Mouse (Mus musculus) intestine, postnatal 0 days (tissue): Measurements from ENCODE around the gene Ikzf5. TPM values are rescaled to one million over a fixed set of nuclear protein-coding genes. Genes with fewer than 3 reads are reported as not detected.
"Not testable (repeated sequence)": the region's sequence is repeated elsewhere in the genome, so short reads cannot be mapped to it uniquely, and the experiment has no call there.

Source experiments
- ATAC-seq: fragments of 200-750 bp; cut with Nextera tagmentation; 2 replicates; pipeline ENCODE4 v1.8.0; 2017; ENCODE audit warnings: mild to moderate bottlenecking, moderate TSS enrichment, moderate library complexity
- H3K27ac ChIP-seq: fragments of 300-500 bp; sonication (generic); 2 replicates; pipeline ENCODE4 v1.5.1; 2014; ENCODE audit warnings: mild to moderate bottlenecking, low read depth, low read length, moderate library complexity
- H3K27me3 ChIP-seq: fragments of 300-500 bp; sonication (generic); replicated peaks from 2 replicates; pipeline ENCODE4 v1.6.1; 2014; ENCODE audit warnings: low read length, mixed read lengths; ENCODE audit not compliant: control insufficient read depth, insufficient read depth
- H3K36me3 ChIP-seq: fragments of 300-500 bp; sonication (generic); 2 replicates; pipeline ENCODE4 v1.6.1; 2014; ENCODE audit warnings: mild to moderate bottlenecking, moderate library complexity; ENCODE audit not compliant: control insufficient read depth, insufficient read depth
- H3K4me1 ChIP-seq: fragments of 300-500 bp; sonication (generic); replicated peaks from 2 replicates; pipeline ENCODE4 v1.6.1; 2014; ENCODE audit warnings: antibody characterized with exemption, low read length, mixed read lengths; ENCODE audit not compliant: control insufficient read depth, insufficient read depth
- H3K4me2 ChIP-seq: fragments of 300-500 bp; sonication (generic); replicated peaks from 2 replicates; pipeline ENCODE4 v1.6.1; 2014; ENCODE audit warnings: low read depth, mild to moderate bottlenecking, moderate library complexity
- H3K4me3 ChIP-seq: fragments of 300-500 bp; sonication (generic); 2 replicates; pipeline ENCODE4 v1.5.1; 2014; ENCODE audit warnings: low read depth, low read length
- H3K9ac ChIP-seq: fragments of 300-500 bp; sonication (generic); 2 replicates; pipeline ENCODE4 v1.6.1; 2014; ENCODE audit warnings: mild to moderate bottlenecking, low read depth, low read length
- H3K9me3 ChIP-seq: fragments of 300-500 bp; sonication (generic); 2 replicates; pipeline ENCODE4 v1.6.1; 2016; ENCODE audit warnings: mixed run types; ENCODE audit not compliant: control insufficient read depth
- CTCF ChIP-seq: sonication (generic); IDR thresholded peaks from 2 replicates; pipeline ENCODE4 v1.5.1; 2016; ENCODE audit warnings: low read depth, mild to moderate bottlenecking, control low read depth, antibody characterized with exemption, moderate library complexity
- WGBS: fragments of 180-500 bp; shearing (Covaris S2); extraction: QIAGEN DNeasy Blood & Tissue Kit; methylation state at CpG from one replicate; pipeline ENCODE4 v1.1.7; 2014; 5-methylcytosine and 5-hydroxymethylcytosine counted together
- polyA plus RNA-seq: library from polyadenylated mRNA; unstranded; fragments of >200 nt; fragmentation: Nextera tagmentation; extraction: Ambion mirVana; gene quantifications from 2 replicates; pipeline ENCODE4 v1.2.1, GENCODE M21; 2015

Gene Ikzf5
- polyA plus RNA-seq, 1 experiment from 2014 or later = 5.9 TPM

DNA sequence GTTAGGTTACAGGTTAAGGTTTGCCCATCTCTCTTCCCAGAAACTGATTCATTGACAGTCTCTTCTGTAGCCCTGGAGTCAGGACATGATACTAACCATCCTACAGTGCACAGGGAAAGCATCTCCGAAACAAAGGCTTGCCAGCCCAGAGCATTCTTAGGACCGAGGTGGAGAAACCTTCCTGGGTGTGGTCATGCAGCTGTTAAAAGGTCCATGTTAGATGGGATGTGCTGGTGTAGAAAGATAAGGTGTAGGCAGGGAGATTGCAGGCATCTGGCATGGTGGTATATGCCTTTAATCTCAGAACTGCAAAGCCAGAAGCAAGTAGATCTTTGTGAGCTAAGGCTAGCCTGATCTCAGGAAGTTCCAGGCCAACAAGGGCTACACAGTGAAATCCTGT is 14.6 kb upstream of the Ikzf5 start:
- no peak overlapping the region for H3K9ac ChIP-seq
- ATAC-seq = no peak
- H3K4me2 ChIP-seq = no peak overlapping the region
- no peaks in the 10 kb centered on the region for H3K27me3 ChIP-seq
- H3K27ac ChIP-seq = no peak overlapping the region
- no peaks in the 10 kb centered on the region for H3K9me3 ChIP-seq
- peaks cover 11% of the 10 kb centered on the region; the same call in 1 of the 2 replicates for H3K36me3 ChIP-seq
- TF ChIP-seq CTCF = no peak
- H3K4me3 ChIP-seq = no peak overlapping the region
- 75% methylated on average over 2 of the region's 2 CpGs for WGBS
- no peaks in the 10 kb centered on the region for H3K4me1 ChIP-seq

DNA sequence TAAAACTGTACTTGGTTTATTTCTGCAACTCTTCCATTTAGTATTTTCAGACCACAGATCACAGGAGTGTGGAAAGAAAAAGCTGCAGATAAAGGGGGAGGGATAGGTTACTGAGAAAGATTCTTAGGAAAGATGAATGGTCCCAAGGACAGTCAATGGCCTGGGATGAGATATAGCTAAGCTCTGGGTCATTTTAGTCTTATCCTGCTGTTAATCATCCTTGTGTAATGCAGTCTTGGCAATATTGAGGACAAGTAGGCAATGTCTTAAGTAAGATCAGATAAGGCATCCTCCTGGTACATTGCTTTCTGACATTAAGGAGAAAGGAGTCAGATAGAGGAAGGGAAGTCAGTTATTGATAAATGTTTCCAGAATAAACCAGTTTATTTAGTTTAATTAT is 7.3 kb upstream of the Ikzf5 start:
- Histone ChIP-seq H3K27ac (no peak overlapping the region), H3K4me3 (no peak overlapping the region), H3K27me3 (no peaks in the 10 kb centered on the region), H3K9ac (no peak overlapping the region), H3K4me2 (no peak overlapping the region), H3K9me3 (no peaks in the 10 kb centered on the region), H3K36me3 (no peaks in the 10 kb centered on the region), H3K4me1 (0 out of 2 replicates have a peak, but pooled peaks cover under 1% of the 10 kb centered on the region)
- ATAC-seq = no peak
- TF ChIP-seq CTCF = no peak

DNA sequence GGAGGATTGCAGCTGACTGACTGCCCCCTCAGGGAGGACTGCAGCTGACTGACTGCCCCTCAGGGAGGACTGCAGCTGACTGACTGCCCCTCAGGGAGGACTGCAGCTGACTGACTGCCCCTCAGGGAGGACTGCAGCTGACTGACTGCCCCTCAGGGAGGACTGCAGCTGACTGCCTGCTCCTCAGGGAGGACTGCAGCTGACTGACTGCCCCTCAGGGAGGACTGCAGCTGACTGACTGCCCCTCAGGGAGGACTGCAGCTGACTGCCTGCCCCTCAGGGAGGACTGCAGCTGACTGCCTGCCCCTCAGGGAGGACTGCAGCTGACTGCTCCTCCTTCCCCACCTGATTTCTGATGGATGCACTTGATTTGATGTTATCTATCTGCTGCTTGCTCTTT is 6.4 kb upstream of the Ikzf5 start:
- H3K4me3 ChIP-seq, H3K27ac ChIP-seq, H3K4me1 ChIP-seq, H3K27me3 ChIP-seq, H3K9me3 ChIP-seq, ATAC-seq, H3K36me3 ChIP-seq, H3K4me2 ChIP-seq, H3K9ac ChIP-seq: not testable (repeated sequence)

DNA sequence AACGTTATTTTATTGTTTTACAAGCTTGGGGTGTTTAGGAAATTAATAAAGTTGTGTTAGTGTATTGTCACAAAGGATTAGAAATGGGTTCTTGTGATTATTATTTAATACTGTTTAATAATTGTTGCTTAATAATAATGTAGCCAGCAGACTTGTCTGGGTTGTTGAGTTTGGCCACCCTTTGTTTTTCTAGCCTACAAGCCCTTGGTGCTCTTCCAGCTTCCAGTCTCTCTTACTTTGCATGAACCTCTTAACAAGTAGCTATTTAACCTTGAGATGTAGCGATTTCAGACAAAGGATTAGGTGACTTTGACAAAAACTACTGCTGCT is 1.6 kb upstream of the Ikzf5 start:
- Histone ChIP-seq H3K4me3 (no peak overlapping the region), H3K36me3 (no peaks in the 10 kb centered on the region), H3K4me1 (0 out of 2 replicates have a peak, but pooled peaks cover 6% of the 10 kb centered on the region), H3K9me3 (no peaks in the 10 kb centered on the region), H3K27me3 (no peaks in the 10 kb centered on the region), H3K4me2 (peak overlapping the region; percentile 91), H3K9ac (no peak overlapping the region), H3K27ac (no peak overlapping the region)
- ATAC-seq = no peak
- WGBS = 22% methylated on average over 2 of the region's 2 CpGs
- no peak for TF ChIP-seq CTCF

DNA sequence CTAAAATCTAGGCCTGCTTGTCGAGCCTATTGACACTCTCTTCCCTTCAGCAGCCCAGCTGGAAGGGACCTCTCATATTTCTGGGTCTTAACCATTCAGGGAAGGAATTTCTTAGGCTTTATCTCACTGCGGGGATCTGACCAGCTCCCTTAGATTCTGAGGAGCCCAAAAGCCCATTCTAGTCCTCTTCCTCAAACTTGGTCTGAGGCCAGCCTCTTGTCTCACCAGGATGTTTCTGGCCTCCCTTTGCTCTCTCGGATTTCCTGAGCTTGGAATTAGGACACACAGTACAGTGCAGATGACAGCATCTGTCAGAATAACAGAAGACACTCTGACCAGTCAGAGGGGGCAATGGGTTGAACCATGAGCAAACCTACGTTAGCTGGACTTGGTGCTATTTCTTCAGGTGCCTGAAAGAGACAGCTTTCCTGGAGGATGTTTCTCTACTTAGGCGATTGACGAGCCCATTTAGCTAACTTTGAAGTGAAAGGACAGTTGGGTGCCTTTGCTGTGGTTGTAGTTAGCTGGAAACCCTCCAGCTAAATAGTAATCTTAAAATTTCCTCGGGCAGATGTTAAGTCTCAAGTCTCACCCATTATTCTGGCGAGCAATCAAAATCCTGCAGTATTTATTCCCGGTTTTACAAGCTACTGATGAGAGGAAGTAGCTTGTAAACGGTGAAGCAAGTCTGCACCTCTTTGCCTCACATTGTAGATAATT is 1.1 kb upstream of the Ikzf5 start:
- Histone ChIP-seq H3K4me1 (0 out of 2 replicates have a peak, but pooled peaks cover 6% of the 10 kb centered on the region), H3K4me3 (peak overlapping the region; percentile 92), H3K9me3 (no peaks in the 10 kb centered on the region), H3K27ac (peak overlapping the region; percentile 30; the same call in 1 of the 2 replicates), H3K36me3 (no peaks in the 10 kb centered on the region), H3K27me3 (no peaks in the 10 kb centered on the region), H3K4me2 (peak overlapping the region; percentile 91), H3K9ac (no peak overlapping the region)
- 9% methylated on average over 10 of the region's 10 CpGs for WGBS
- no peak for TF ChIP-seq CTCF
- ATAC-seq = no peak

DNA sequence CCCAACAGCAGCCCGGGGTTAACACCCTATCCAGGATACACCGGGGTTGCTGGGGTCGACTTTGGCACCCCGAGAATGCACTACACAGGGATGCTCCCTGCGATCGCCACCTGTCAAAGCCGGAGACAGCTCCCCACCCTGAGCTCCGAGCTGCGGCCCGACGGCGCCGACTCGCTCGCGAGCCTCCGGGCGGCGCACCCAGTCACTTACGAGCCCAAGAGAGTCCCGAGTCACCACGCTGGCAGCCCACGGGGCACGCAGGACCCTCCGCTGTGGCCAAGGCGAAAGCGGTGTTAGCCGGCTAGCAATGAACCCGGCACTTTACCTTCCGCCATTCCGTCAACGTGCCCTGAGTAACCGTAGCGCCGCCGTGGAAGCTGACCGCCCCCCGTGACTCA is 334 bp downstream of the Ikzf5 start:
- H3K27ac ChIP-seq = peak overlapping the region; percentile 77
- no peaks in the 10 kb centered on the region for H3K36me3 ChIP-seq
- under 1% methylated on average over 37 of the region's 38 CpGs for WGBS
- H3K4me3 ChIP-seq = peak overlapping the region; percentile 92
- ATAC-seq = peak; percentile 46
- H3K9me3 ChIP-seq = no peaks in the 10 kb centered on the region
- H3K4me1 ChIP-seq = 0 out of 2 replicates have a peak, but pooled peaks cover 6% of the 10 kb centered on the region
- peak overlapping the region; percentile 91 for H3K4me2 ChIP-seq
- H3K9ac ChIP-seq = peak overlapping the region; percentile 96
- no peaks in the 10 kb centered on the region for H3K27me3 ChIP-seq
- peak; percentile 21 for TF ChIP-seq CTCF
